Mouse (Mus musculus): ENCODE measurements around the gene 1700056E22Rik. TPM values are rescaled to one million over a fixed set of nuclear protein-coding genes. Genes with fewer than 3 reads are reported as not detected.

Gene 1700056E22Rik
- total and polyA plus RNA-seq, 3 experiments, result 0.35 to 1.1 TPM; not detected in 1

- H3K9ac ChIP-seq (ENCODE audit: control insufficient read depth, low read depth, low read length, poor library complexity, severe bottlenecking), result no peak overlapping the region
- TF ChIP-seq ZNF384 (IDR thresholded peaks at IDR 0.05; ENCODE audit: low read depth, low read length) (peak; percentile 81), RCOR1 (IDR thresholded peaks at IDR 0.05; ENCODE audit: low read depth, low read length) (peak; percentile 61; the same call in 1 of the 2 replicates), ETS1 (IDR thresholded peaks at IDR 0.05; ENCODE audit: low read depth, low read length) (0 out of 2 replicates have a peak, but pooled peaks have one; percentile 36), MYC (IDR thresholded peaks at IDR 0.05; ENCODE audit: low read depth, low read length) (no peak), MAZ (IDR thresholded peaks at IDR 0.05; ENCODE audit: low read depth, low read length) (0 out of 2 replicates have a peak, but pooled peaks have one; percentile 52), POLR2AphosphoS5 (IDR thresholded peaks at IDR 0.05; ENCODE audit: borderline replicate concordance, low read depth, low read length) (no peak), GATA1 (IDR thresholded peaks at IDR 0.05; ENCODE audit: low read depth, low read length) (0 out of 2 replicates have a peak, but pooled peaks have one; percentile 6), EP300 (IDR thresholded peaks at IDR 0.05; ENCODE audit: low read depth in 1 of 2, low read length in 2 of 2) (peak in 1 of 2 experiments; percentile 33; a peak in 1 of 4 replicates)
- H3K36me3 ChIP-seq (ENCODE audit: control insufficient read depth in 1 of 2, insufficient read depth in 2 of 2, low read length in 2 of 2), result 0 out of 4 replicates have a peak, but pooled peaks cover 0 to 3% of the 10 kb centered on the region in 2 experiments
- peaks cover 0 to 3% of the 10 kb centered on the region in 2 experiments; a peak in 1 of 4 replicates for H3K4me1 ChIP-seq (ENCODE audit: control insufficient read depth in 1 of 2, insufficient read depth in 2 of 2, low read length in 2 of 2)
- H3K4me3 ChIP-seq (ENCODE audit: control insufficient read depth in 1 of 2, insufficient read depth in 1 of 2, low read depth in 2 of 2, low read length in 2 of 2), result no peak overlapping the region
- H3K27ac ChIP-seq (ENCODE audit: control insufficient read depth, low read depth, low read length), result no peak overlapping the region
- peak; percentile 44 for DNase-seq (ENCODE audit: low read depth, low spot score)
- H3K27me3 ChIP-seq (ENCODE audit: control insufficient read depth in 1 of 2, insufficient read depth in 2 of 2, low read length in 2 of 2), result no peaks in the 10 kb centered on the region
- no peaks in the 10 kb centered on the region for H3K79me2 ChIP-seq (ENCODE audit: control insufficient read depth, insufficient read depth, low read length, poor library complexity)
- no peaks in the 10 kb centered on the region for H3K9me3 ChIP-seq (replicated peaks; ENCODE audit: insufficient read depth, low read length)
Observed at GRCm38 (mm10) chr1:184060828-184061734, 27.0 kb upstream of the 1700056E22Rik start.

GRCm38 (mm10) chr1:184060381-184060780 is 26.3 kb upstream of the 1700056E22Rik start:
- H3K27ac ChIP-seq (ENCODE audit: control insufficient read depth, low read depth, low read length), result no peak overlapping the region
- no peaks in the 10 kb centered on the region for H3K79me2 ChIP-seq (ENCODE audit: control insufficient read depth, insufficient read depth, low read length, poor library complexity)
- no peak overlapping the region for H3K9ac ChIP-seq (ENCODE audit: control insufficient read depth, low read depth, low read length, poor library complexity, severe bottlenecking)
- no peak for TF ChIP-seq SMC3 (IDR thresholded peaks at IDR 0.05; ENCODE audit: low read depth, low read length)
- no peak for TF ChIP-seq CHD1 (IDR thresholded peaks at IDR 0.05; ENCODE audit: low read depth, low read length)
- no peak for TF ChIP-seq NELFE (IDR thresholded peaks at IDR 0.05; ENCODE audit: low read depth, low read length)
- no peak for TF ChIP-seq MAFK (IDR thresholded peaks at IDR 0.05; ENCODE audit: borderline replicate concordance, low read depth, low read length)
- TF ChIP-seq ZMIZ1 (IDR thresholded peaks at IDR 0.05; ENCODE audit: low read depth, low read length), result no peak
- no peaks in the 10 kb centered on the region for H3K27me3 ChIP-seq (ENCODE audit: control insufficient read depth in 1 of 2, insufficient read depth in 2 of 2, low read length in 2 of 2)
- peaks cover 0 to 3% of the 10 kb centered on the region in 2 experiments; a peak in 1 of 4 replicates for H3K4me1 ChIP-seq (ENCODE audit: control insufficient read depth in 1 of 2, insufficient read depth in 2 of 2, low read length in 2 of 2)
- DNase-seq (ENCODE audit: low read depth, low spot score), result no peak
- H3K9me3 ChIP-seq (replicated peaks; ENCODE audit: insufficient read depth, low read length), result no peaks in the 10 kb centered on the region
- 0 out of 4 replicates have a peak, but pooled peaks cover 0 to 3% of the 10 kb centered on the region in 2 experiments for H3K36me3 ChIP-seq (ENCODE audit: control insufficient read depth in 1 of 2, insufficient read depth in 2 of 2, low read length in 2 of 2)
- no peak overlapping the region for H3K4me3 ChIP-seq (ENCODE audit: control insufficient read depth in 1 of 2, insufficient read depth in 1 of 2, low read depth in 2 of 2, low read length in 2 of 2)
